Mouse (Mus musculus) left cerebral cortex, postnatal 10 days (tissue): ENCODE data around the gene Dnah2. TPM values are rescaled to one million over a fixed set of nuclear protein-coding genes. Genes with fewer than 3 reads are reported as not detected.

Experiments used
- DNase-seq, 2 experiments: peaks; one replicate each; pipeline ENCODE4 v3.0.0; 2021 to 2022; ENCODE audit warnings: low spot score in 2 of 2, mixed read lengths in 1 of 2; ENCODE audit errors: extremely low spot score in 1 of 2
- intact Hi-C: fragments of 180-260 bp; cut with DNase I; formaldehyde crosslinking; loops from one replicate; pipeline ENCODE4 v1.15.1; 2025
- total RNA-seq, 2 experiments: library from RNA; stranded (reverse); gene quantifications; 2 replicates each; pipeline ENCODE4 v1.2.3; 2021

Dnah2 gene
- total RNA-seq, 2 experiments from 2014 or later, result 4.2 to 5.7 TPM

GRCm38 (mm10) chr11:69416509-69416908 is 132.4 kb downstream of the Dnah2 start:
- DNase-seq, result no peak
- intact Hi-C loops, result loop anchor here (10.0 kb wide), 1 partner anchor 322 kb away; the partner anchor contains the start of gene Per1

- DNase-seq, result peak in 1 of 2 experiments; percentile 82
- intact Hi-C loops, result loop anchor here (10.0 kb wide), 1 partner anchor 321 kb away; the partner anchor contains the start of gene Per1
These were observed 133.1 kb downstream of the Dnah2 start for GRCm38 (mm10) chr11:69415668-69416451.

- intact Hi-C loops, result loop anchor here (10.0 kb wide), 1 partner anchor 320 kb away; the partner anchor contains the start of gene Per1
- DNase-seq, result peak; percentile 69 to 76
These were observed 133.6 kb downstream of the Dnah2 start for GRCm38 (mm10) chr11:69415327-69415667.

GRCm38 (mm10) chr11:69414421-69415326 is 134.2 kb downstream of the Dnah2 start:
- peak in 1 of 2 experiments; percentile 28 for DNase-seq
- intact Hi-C loops, result loop anchor here (10.0 kb wide), 1 partner anchor 320 kb away; the partner anchor contains the start of gene Per1

GRCm38 (mm10) chr11:69413221-69414181 is 135.4 kb downstream of the Dnah2 start, which contains the start of gene Kdm6b:
Gene Kdm6b (minus strand): TSS chr11:69413675.
- intact Hi-C loops, result loop anchor here (10.0 kb wide), 1 partner anchor 319 kb away; the partner anchor contains the start of gene Per1
- DNase-seq, result peak; percentile 65 to 66

GRCm38 (mm10) chr11:69412548-69412947 is 136.4 kb downstream of the Dnah2 start:
- no peak for DNase-seq
- intact Hi-C loops, result loop anchor here (10.0 kb wide), 1 partner anchor 318 kb away; the partner anchor contains the start of gene Per1

GRCm38 (mm10) chr11:69411538-69412203 is 137.2 kb downstream of the Dnah2 start:
- intact Hi-C loops, result loop anchor here (10.0 kb wide), 1 partner anchor 317 kb away; the partner anchor contains the start of gene Per1
- peak in 1 of 2 experiments; percentile 86 for DNase-seq

- intact Hi-C loops, result loop anchor here (10.0 kb wide), 1 partner anchor 316 kb away; the partner anchor contains the start of gene Per1
- peak; percentile 92 to 99 for DNase-seq
These were observed 137.8 kb downstream of the Dnah2 start for GRCm38 (mm10) chr11:69411073-69411535.

- DNase-seq, result peak in 1 of 2 experiments; percentile 82
- intact Hi-C loops, result loop anchor here (10.0 kb wide), 1 partner anchor 316 kb away; the partner anchor contains the start of gene Per1
These were observed 138.4 kb downstream of the Dnah2 start for GRCm38 (mm10) chr11:69410310-69411072.

GRCm38 (mm10) chr11:69410045-69410309 is 138.9 kb downstream of the Dnah2 start:
- intact Hi-C loops, result loop anchor here (10.0 kb wide), 1 partner anchor 315 kb away; the partner anchor contains the start of gene Per1
- no peak for DNase-seq

GRCm38 (mm10) chr11:69409378-69410044 is 139.4 kb downstream of the Dnah2 start:
- intact Hi-C loops, result loop anchor here (10.0 kb wide), 1 partner anchor 315 kb away; the partner anchor contains the start of gene Per1

GRCm38 (mm10) chr11:69408541-69409377 is 140.2 kb downstream of the Dnah2 start:
- DNase-seq, result peak; percentile 84 to 89
- intact Hi-C loops, result no loop called here

More at GRCm38 (mm10) chr11:69409378-69410044, 139.4 kb downstream of the Dnah2 start:
- peak; percentile 77 to 95 for DNase-seq

GRCm38 (mm10) chr11:69407724-69408004 is 141.2 kb downstream of the Dnah2 start:
- intact Hi-C loops, result no loop called here
- no peak for DNase-seq

- DNase-seq, result no peak
- intact Hi-C loops, result no loop called here
These were observed 141.8 kb downstream of the Dnah2 start for GRCm38 (mm10) chr11:69406867-69407723.
